Mouse (Mus musculus): ENCODE results near the gene Lpar2. TPM values are rescaled to one million over a fixed set of nuclear protein-coding genes. Genes with fewer than 3 reads are reported as not detected.
A peak's percentile ranks its signal among the peaks of the same experiment; 100 is the strongest.

Gene Lpar2
- total and polyA plus RNA-seq, 3 experiments = 0.77 to 2.8 TPM; not detected in 1

DNA sequence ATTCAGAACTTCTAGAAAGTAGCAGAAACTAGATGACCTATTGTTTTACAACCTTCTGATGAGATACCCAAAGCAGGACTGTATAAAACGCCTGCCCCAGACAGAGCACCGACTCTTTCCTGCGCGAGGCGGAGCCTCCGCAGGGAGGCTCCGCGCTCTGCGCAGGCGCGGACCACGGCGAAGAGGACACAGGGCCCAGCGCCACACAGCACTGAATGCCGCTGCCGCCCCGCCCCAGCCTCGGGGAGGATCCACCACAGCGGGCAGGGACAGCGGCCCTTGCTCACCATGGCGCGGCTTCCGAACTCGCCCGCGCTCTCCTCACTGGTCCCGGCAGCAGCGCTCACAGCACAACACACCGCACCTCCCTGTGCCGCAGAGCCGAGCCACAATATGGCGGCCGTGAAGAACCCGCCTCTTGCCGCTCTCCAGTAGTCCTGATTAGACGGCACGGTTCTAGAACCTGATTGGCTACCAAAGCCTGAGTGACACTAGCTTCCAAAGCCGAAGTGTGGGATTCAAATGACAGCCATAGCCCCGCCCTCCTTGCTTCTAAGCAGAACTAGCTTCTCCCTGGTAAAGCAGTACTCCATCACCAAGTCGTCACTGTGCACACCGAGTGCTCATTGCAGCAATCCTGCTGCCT lies 47.6 kb upstream of the Lpar2 start, which contains the start of gene Gm20422 (continued):
- TF ChIP-seq NRF1 (IDR thresholded peaks at IDR 0.05; ENCODE audit: insufficient read depth, low read depth, low read length, poor library complexity, severe bottlenecking) (peak; percentile 88), EP300 (IDR thresholded peaks at IDR 0.05; ENCODE audit: low read depth in 1 of 2, low read length in 2 of 2) (peak in 1 of 2 experiments; percentile 21; a peak in 1 of 4 replicates), ZC3H11A (IDR thresholded peaks at IDR 0.05; ENCODE audit: low read depth, low read length) (no peak), MXI1 (IDR thresholded peaks at IDR 0.05; ENCODE audit: low read depth, low read length) (peak; percentile 71; the same call in 1 of the 2 replicates), POLR2AphosphoS5 (IDR thresholded peaks at IDR 0.05; ENCODE audit: borderline replicate concordance, low read depth, low read length) (peak; percentile 88), ELF1 (IDR thresholded peaks at IDR 0.05; ENCODE audit: low read depth, low read length) (0 out of 2 replicates have a peak, but pooled peaks have one; percentile 32), BHLHE40 (IDR thresholded peaks at IDR 0.05; ENCODE audit: borderline replicate concordance, low read depth, low read length) (no peak), ZNF384 (IDR thresholded peaks at IDR 0.05; ENCODE audit: low read depth, low read length) (no peak), MAX (IDR thresholded peaks at IDR 0.05; ENCODE audit: low read length) (peak; percentile 48), USF1 (IDR thresholded peaks at IDR 0.05; ENCODE audit: low read depth, low read length) (peak; percentile 26; the same call in 1 of the 2 replicates), RAD21 (IDR thresholded peaks at IDR 0.05; ENCODE audit: low read depth, low read length) (no peak), MAFK (IDR thresholded peaks at IDR 0.05; ENCODE audit: borderline replicate concordance, low read depth, low read length) (no peak), MEF2A (IDR thresholded peaks at IDR 0.05; ENCODE audit: extremely low read depth, insufficient replicate concordance, low read depth, low read length, poor library complexity, severe bottlenecking) (no peak), RCOR1 (IDR thresholded peaks at IDR 0.05; ENCODE audit: low read depth, low read length) (no peak), USF2 (IDR thresholded peaks at IDR 0.05; ENCODE audit: borderline replicate concordance in 1 of 2, insufficient read depth in 1 of 2, low read depth in 1 of 2, low read length in 2 of 2) (no peak), KAT2A (conservative IDR thresholded peaks at IDR 0.05; ENCODE audit: low read depth, low read length) (peak; percentile 50; the same call in 1 of the 2 replicates), ZKSCAN1 (IDR thresholded peaks at IDR 0.05; ENCODE audit: low read depth, low read length) (no peak; the same call in 1 of the 2 replicates), GABPA (IDR thresholded peaks at IDR 0.05; ENCODE audit: low read depth, low read length) (no peak), E2F4 (IDR thresholded peaks at IDR 0.05; ENCODE audit: borderline replicate concordance, low read depth, low read length) (no peak), TCF12 (IDR thresholded peaks at IDR 0.05; ENCODE audit: low read depth, low read length) (peak; percentile 7; the same call in 1 of the 2 replicates), POLR2A (IDR thresholded peaks at IDR 0.05; ENCODE audit: control insufficient read depth in 1 of 2, insufficient read depth in 1 of 2, low read depth in 1 of 2, low read length in 2 of 2, poor library complexity in 1 of 2) (peak; percentile 98 to 99)

GRCm38 (mm10) chr8:69775149-69775534 lies 47.1 kb upstream of the Lpar2 start:
- Histone ChIP-seq H3K79me2 (ENCODE audit: control insufficient read depth, insufficient read depth, low read length, poor library complexity) (peaks cover 23% of the 10 kb centered on the region), H3K4me3 (ENCODE audit: control insufficient read depth in 1 of 2, insufficient read depth in 1 of 2, low read depth in 2 of 2, low read length in 2 of 2) (peak overlapping the region; percentile 15 to 18), H3K9me3 (replicated peaks; ENCODE audit: insufficient read depth, low read length) (no peaks in the 10 kb centered on the region), H3K9ac (ENCODE audit: control insufficient read depth, low read depth, low read length, poor library complexity, severe bottlenecking) (peak overlapping the region; percentile 3), H3K36me3 (ENCODE audit: control insufficient read depth in 1 of 2, insufficient read depth in 2 of 2, low read length in 2 of 2) (peaks cover 0 to 14% of the 10 kb centered on the region in 2 experiments; a peak in 2 of 4 replicates), H3K4me1 (ENCODE audit: control insufficient read depth in 1 of 2, insufficient read depth in 2 of 2, low read length in 2 of 2) (peaks cover 7 to 10% of the 10 kb centered on the region in 2 experiments; a peak in 3 of 4 replicates), H3K27ac (ENCODE audit: control insufficient read depth, low read depth, low read length) (peak overlapping the region; percentile 29; the same call in 1 of the 2 replicates), H3K27me3 (ENCODE audit: control insufficient read depth in 1 of 2, insufficient read depth in 2 of 2, low read length in 2 of 2) (no peaks in the 10 kb centered on the region)
- TF ChIP-seq MAX (IDR thresholded peaks at IDR 0.05; ENCODE audit: low read length) (0 out of 2 replicates have a peak, but pooled peaks have one; percentile 3), GABPA (IDR thresholded peaks at IDR 0.05; ENCODE audit: low read depth, low read length) (no peak), MXI1 (IDR thresholded peaks at IDR 0.05; ENCODE audit: low read depth, low read length) (peak; percentile 23; the same call in 1 of the 2 replicates)
- DNase-seq (ENCODE audit: low read depth, low spot score) = no peak

All from MEL (cell line).